19 mouse cellular contexts compared by ENCODE assay signal in the genomic region with DNA sequence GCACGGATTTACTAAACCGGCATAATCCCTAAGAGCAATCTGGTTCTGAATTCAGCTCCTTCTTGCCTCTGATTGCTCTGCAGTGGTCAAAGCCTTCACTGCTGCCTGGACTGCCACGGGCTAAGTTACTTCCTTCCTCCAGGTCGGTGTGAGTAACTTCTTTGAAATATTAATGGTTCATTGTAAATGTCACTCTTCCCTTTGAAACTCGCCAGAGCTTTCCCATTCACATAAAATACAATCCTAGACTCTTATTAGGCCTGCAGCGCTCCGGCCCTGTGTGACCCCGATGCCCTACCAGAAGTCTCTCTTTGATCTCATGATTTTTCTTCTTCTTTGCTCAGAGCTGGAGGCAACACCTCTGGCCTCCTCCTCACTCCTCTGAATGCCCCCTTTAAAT. TPM values are rescaled to one million over a fixed set of nuclear protein-coding genes. Genes with fewer than 3 reads are reported as not detected.
"Had no signal": no experiment of that assay in that cellular context is flagged by ENCODE, and none has a peak within 500 bp of the region (broad histone marks: within the 10 kb centered on the region; RNA-seq: fewer than 3 reads in every experiment).

No protein-coding gene starts in this region.

- H3K4me3 ChIP-seq: left cerebral cortex, adult 2 months; liver, embryonic 13.5 days; myocyte; neural tube, embryonic 13.5 days; stomach, embryonic 15.5 days had no signal

- H3K9ac ChIP-seq: liver, embryonic 13.5 days; neural tube, embryonic 13.5 days; stomach, embryonic 15.5 days had no signal

- H3K4me1 ChIP-seq: liver, embryonic 13.5 days; neural tube, embryonic 13.5 days had no signal

- H3K27me3 ChIP-seq: liver, embryonic 13.5 days; neural tube, embryonic 13.5 days; stomach, embryonic 15.5 days had no signal

- H3K4me2 ChIP-seq: liver, embryonic 13.5 days; midbrain, embryonic 11.5 days; neural tube, embryonic 13.5 days; stomach, embryonic 15.5 days had no signal

- H3K9me3 ChIP-seq: liver, embryonic 13.5 days; neural tube, embryonic 13.5 days; stomach, embryonic 15.5 days had no signal

- H3K36me3 ChIP-seq: liver, embryonic 13.5 days; neural tube, embryonic 13.5 days; stomach, embryonic 15.5 days had no signal

- DNase-seq: kidney, adult 11 months; kidney, adult 9 months; kidney, postnatal 25 days; layer of hippocampus, postnatal 36 days; liver, embryonic 13.5 days; lung, adult 2 months; lung, postnatal 14 days; lung, postnatal 4 days; retina, postnatal 1 day; right cerebral cortex, postnatal 25 days; spleen, adult 18-20 months; thymus, postnatal 25 days had no signal

- H3K27ac ChIP-seq: left cerebral cortex, adult 2 months; liver, embryonic 13.5 days; neural tube, embryonic 13.5 days; stomach, embryonic 15.5 days had no signal

- ATAC-seq: midbrain, embryonic 16.5 days had no signal

RNA-seq across cellular contexts. Expression of a gene that starts 44.6 kb away (rescaled TPM):
- total RNA-seq: megakaryocyte-erythroid progenitor cell, adult 5-6 weeks had no signal
